Mouse (Mus musculus) limb, embryonic 12.5 days (tissue): ENCODE data around the gene Anapc15. TPM values are rescaled to one million over a fixed set of nuclear protein-coding genes. Genes with fewer than 3 reads are reported as not detected.

Source experiments
- ATAC-seq: fragments of 200-750 bp; cut with Nextera tagmentation; 2 replicates; pipeline ENCODE4 v1.8.0; 2017; ENCODE audit warnings: low read depth, moderate TSS enrichment; ENCODE audit not compliant: insufficient number of reproducible peaks, insufficient read depth, low FRiP score, low TSS enrichment
- H3K27ac ChIP-seq: fragments of 300-500 bp; sonication (generic); 2 replicates; pipeline ENCODE4 v1.5.1; 2016; ENCODE audit warnings: mild to moderate bottlenecking, moderate library complexity
- H3K27me3 ChIP-seq: fragments of 300-500 bp; sonication (generic); 2 replicates; pipeline ENCODE4 v1.6.1; 2016; ENCODE audit warnings: mild to moderate bottlenecking, moderate library complexity
- H3K36me3 ChIP-seq: fragments of 300-500 bp; sonication (generic); 2 replicates; pipeline ENCODE4 v1.6.1; 2016; ENCODE audit warnings: mild to moderate bottlenecking, moderate library complexity
- H3K4me1 ChIP-seq: fragments of 300-500 bp; sonication (generic); replicated peaks from 2 replicates; pipeline ENCODE4 v1.6.1; 2016
- H3K4me2 ChIP-seq: fragments of 300-500 bp; sonication (generic); 2 replicates; pipeline ENCODE4 v1.6.1; 2016; ENCODE audit warnings: mild to moderate bottlenecking, moderate library complexity
- H3K4me3 ChIP-seq: fragments of 300-500 bp; sonication (generic); replicated peaks from 2 replicates; pipeline ENCODE4 v1.5.1; 2016; ENCODE audit warnings: mild to moderate bottlenecking
- H3K9ac ChIP-seq: fragments of 300-500 bp; sonication (generic); replicated peaks from 2 replicates; pipeline ENCODE4 v1.6.1; 2016; ENCODE audit warnings: mild to moderate bottlenecking, moderate library complexity
- H3K9me3 ChIP-seq: fragments of 300-500 bp; sonication (generic); 2 replicates; pipeline ENCODE4 v1.6.1; 2016; ENCODE audit warnings: mild to moderate bottlenecking, moderate library complexity
- WGBS: fragments of 180-500 bp; shearing (Covaris S2); methylation state at CpG from one replicate; pipeline ENCODE4 v1.1.7; 2016; 5-methylcytosine and 5-hydroxymethylcytosine counted together
- polyA plus RNA-seq: library from polyadenylated mRNA; unstranded; fragments of >200 nt; fragmentation: Nextera tagmentation; extraction: Ambion mirVana; gene quantifications from 2 replicates; pipeline ENCODE4 v1.2.1, GENCODE M21; 2016

The Anapc15 gene
- polyA plus RNA-seq = 81.7 and 82.4 TPM in 2 replicates

GRCm38 (mm10) chr7:101863415-101863814 is at the start of gene Anapc15:
Gene Anapc15, plus strand, starts transcription at chr7:101863715.
- no peak for ATAC-seq
- H3K4me2 ChIP-seq = no peak within 1 kb of the TSS
- no peaks in the 10 kb centered on the region for H3K9me3 ChIP-seq
- 72% methylated on average over 3 of the region's 3 CpGs for WGBS
- no peaks in the 10 kb centered on the region for H3K36me3 ChIP-seq
- H3K27ac ChIP-seq = no peak within 1 kb of the TSS
- H3K9ac ChIP-seq = no peak within 1 kb of the TSS
- no peak within 1 kb of the TSS for H3K4me3 ChIP-seq
- no peaks in the 10 kb centered on the region for H3K4me1 ChIP-seq
- no peaks in the 10 kb centered on the region for H3K27me3 ChIP-seq

- WGBS = under 1% methylated on average over 42 of the region's 45 CpGs
Measured at GRCm38 (mm10) chr7:101817861-101818401, 45.6 kb upstream of the Anapc15 start, which contains the start of gene Phox2a. Gene Phox2a, plus strand, starts transcription at chr7:101818313.

GRCm38 (mm10) chr7:101820295-101821030 is 43.1 kb upstream of the Anapc15 start:
- Histone ChIP-seq H3K27ac (no peak overlapping the region), H3K4me1 (peaks cover 34% of the 10 kb centered on the region), H3K4me2 (peak overlapping the region; percentile 90), H3K27me3 (peaks cover 68% of the 10 kb centered on the region), H3K4me3 (peak overlapping the region; percentile 46), H3K36me3 (peaks cover 28% of the 10 kb centered on the region), H3K9ac (no peak overlapping the region), H3K9me3 (no peaks in the 10 kb centered on the region)
- 3% methylated on average over 35 of the region's 35 CpGs for WGBS
- ATAC-seq = no peak

More at GRCm38 (mm10) chr7:101817861-101818401, 45.6 kb upstream of the Anapc15 start, which contains the start of gene Phox2a:
- peaks cover 26% of the 10 kb centered on the region for H3K4me1 ChIP-seq
- H3K36me3 ChIP-seq = peaks cover 2% of the 10 kb centered on the region; the same call in 1 of the 2 replicates
- peak within 1 kb of the TSS; percentile 37; the same call in 1 of the 2 replicates for H3K9ac ChIP-seq
- no peak within 1 kb of the TSS for H3K27ac ChIP-seq
- no peaks in the 10 kb centered on the region for H3K9me3 ChIP-seq
- H3K4me3 ChIP-seq = peak within 1 kb of the TSS; percentile 38
- ATAC-seq = no peak
- H3K27me3 ChIP-seq = peaks cover 72% of the 10 kb centered on the region
- H3K4me2 ChIP-seq = peak within 1 kb of the TSS; percentile 56

GRCm38 (mm10) chr7:101821571-101822501 is 41.7 kb upstream of the Anapc15 start:
- H3K27ac ChIP-seq = peak overlapping the region; percentile 67; the same call in 1 of the 2 replicates
- peak overlapping the region; percentile 90 for H3K4me2 ChIP-seq
- peak overlapping the region; percentile 54 for H3K9ac ChIP-seq
- H3K36me3 ChIP-seq = peaks cover 42% of the 10 kb centered on the region
- H3K4me3 ChIP-seq = peak overlapping the region; percentile 46
- ATAC-seq = peak; percentile 86
- H3K4me1 ChIP-seq = peaks cover 34% of the 10 kb centered on the region
- peaks cover 59% of the 10 kb centered on the region for H3K27me3 ChIP-seq
- H3K9me3 ChIP-seq = no peaks in the 10 kb centered on the region
- under 1% methylated on average over 62 of the region's 71 CpGs for WGBS

GRCm38 (mm10) chr7:101822836-101823757 is 40.4 kb upstream of the Anapc15 start:
- Histone ChIP-seq H3K4me3 (no peak overlapping the region), H3K36me3 (peaks cover 54% of the 10 kb centered on the region), H3K27me3 (peaks cover 46% of the 10 kb centered on the region), H3K9me3 (no peaks in the 10 kb centered on the region), H3K4me1 (peaks cover 32% of the 10 kb centered on the region), H3K9ac (no peak overlapping the region), H3K4me2 (peak overlapping the region; percentile 90; the same call in 1 of the 2 replicates), H3K27ac (0 out of 2 replicates have a peak overlapping the region, but pooled peaks have one; percentile 4)
- WGBS = 28% methylated on average over 29 of the region's 32 CpGs
- 0 out of 2 replicates have a peak, but pooled peaks have one; percentile 3 for ATAC-seq

- H3K27ac ChIP-seq = no peak overlapping the region
- H3K4me3 ChIP-seq = no peak overlapping the region
- no peak overlapping the region for H3K4me2 ChIP-seq
- peaks cover 27% of the 10 kb centered on the region for H3K4me1 ChIP-seq
- H3K36me3 ChIP-seq = peaks cover 63% of the 10 kb centered on the region
- H3K27me3 ChIP-seq = peaks cover 37% of the 10 kb centered on the region
- no peaks in the 10 kb centered on the region for H3K9me3 ChIP-seq
- 88% methylated on average over 18 of the region's 18 CpGs for WGBS
- no peak for ATAC-seq
- H3K9ac ChIP-seq = no peak overlapping the region
Measured at GRCm38 (mm10) chr7:101823758-101824630, 39.5 kb upstream of the Anapc15 start.

- H3K4me3 ChIP-seq = no peak overlapping the region
- H3K9me3 ChIP-seq = 0 out of 2 replicates have a peak, but pooled peaks cover 5% of the 10 kb centered on the region
- no peak overlapping the region for H3K9ac ChIP-seq
- no peak overlapping the region for H3K4me2 ChIP-seq
- no peak overlapping the region for H3K27ac ChIP-seq
- 98% methylated on average over 3 of the region's 3 CpGs for WGBS
- H3K27me3 ChIP-seq = no peaks in the 10 kb centered on the region
- peaks cover 21% of the 10 kb centered on the region for H3K4me1 ChIP-seq
- H3K36me3 ChIP-seq = peaks cover 89% of the 10 kb centered on the region
- ATAC-seq = no peak
Measured at GRCm38 (mm10) chr7:101830373-101830772, 33.1 kb upstream of the Anapc15 start.

GRCm38 (mm10) chr7:101831437-101831836 is 32.1 kb upstream of the Anapc15 start:
- Histone ChIP-seq H3K9ac (no peak overlapping the region), H3K4me1 (peaks cover 26% of the 10 kb centered on the region), H3K36me3 (peaks cover 79% of the 10 kb centered on the region), H3K9me3 (0 out of 2 replicates have a peak, but pooled peaks cover 5% of the 10 kb centered on the region), H3K4me2 (no peak overlapping the region), H3K4me3 (no peak overlapping the region), H3K27me3 (no peaks in the 10 kb centered on the region), H3K27ac (no peak overlapping the region)
- 90% methylated on average over 8 of the region's 8 CpGs for WGBS
- ATAC-seq = no peak

GRCm38 (mm10) chr7:101832372-101832771 is 31.1 kb upstream of the Anapc15 start:
- 0 out of 2 replicates have a peak, but pooled peaks cover 5% of the 10 kb centered on the region for H3K9me3 ChIP-seq
- H3K4me2 ChIP-seq = no peak overlapping the region
- peaks cover 69% of the 10 kb centered on the region for H3K36me3 ChIP-seq
- 91% methylated on average over 4 of the region's 4 CpGs for WGBS
- peaks cover 26% of the 10 kb centered on the region for H3K4me1 ChIP-seq
- no peak overlapping the region for H3K9ac ChIP-seq
- no peak for ATAC-seq
- H3K4me3 ChIP-seq = no peak overlapping the region
- no peak overlapping the region for H3K27ac ChIP-seq
- no peaks in the 10 kb centered on the region for H3K27me3 ChIP-seq
